Mouse (Mus musculus): ENCODE results near the gene Kdelc2. TPM values are rescaled to one million over a fixed set of nuclear protein-coding genes. Genes with fewer than 3 reads are reported as not detected.

Gene Kdelc2
- total RNA-seq, 1 experiment from 2014 or later = 11.8 TPM

DNA sequence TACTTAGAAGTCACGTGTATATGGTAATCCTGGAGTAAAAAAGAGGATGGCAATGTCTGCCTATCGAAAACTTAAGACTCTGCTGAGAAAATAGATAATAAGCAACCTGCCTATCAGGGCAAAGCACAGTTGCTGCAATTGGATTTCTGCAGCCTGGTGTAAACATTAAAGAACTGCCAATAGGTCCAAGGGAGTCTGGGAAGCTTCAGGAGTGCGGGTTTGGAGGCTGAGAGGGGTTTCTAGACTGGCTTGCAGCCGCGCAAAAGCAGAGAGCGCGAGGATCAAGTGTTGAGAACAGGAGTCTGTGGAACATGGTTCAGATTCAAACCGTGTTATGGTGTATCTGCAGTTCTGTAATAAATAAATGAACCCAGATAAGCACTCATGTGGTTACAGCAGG, 1.0 kb downstream of the Kdelc2 start:
- no peak for DNase-seq

DNA sequence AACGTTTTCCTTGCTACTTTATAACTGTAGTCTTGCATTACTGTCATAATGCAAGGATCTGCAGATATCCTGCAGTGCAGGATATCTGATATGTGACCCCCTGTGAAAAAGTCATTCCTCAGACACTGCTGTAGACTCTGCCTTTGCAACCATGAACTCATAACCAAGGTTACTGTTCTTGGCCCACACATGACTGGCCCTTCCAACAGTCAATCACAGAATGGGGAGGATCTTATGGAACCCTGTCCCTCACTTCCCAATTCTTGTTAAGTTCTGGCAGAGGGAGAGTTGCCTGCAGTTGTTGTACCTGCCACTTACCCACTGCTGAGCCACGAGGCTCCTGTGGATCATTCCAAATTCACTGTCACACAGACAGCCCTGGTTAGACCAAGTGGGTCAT, 3.6 kb downstream of the Kdelc2 start:
- DNase-seq = no peak

DNA sequence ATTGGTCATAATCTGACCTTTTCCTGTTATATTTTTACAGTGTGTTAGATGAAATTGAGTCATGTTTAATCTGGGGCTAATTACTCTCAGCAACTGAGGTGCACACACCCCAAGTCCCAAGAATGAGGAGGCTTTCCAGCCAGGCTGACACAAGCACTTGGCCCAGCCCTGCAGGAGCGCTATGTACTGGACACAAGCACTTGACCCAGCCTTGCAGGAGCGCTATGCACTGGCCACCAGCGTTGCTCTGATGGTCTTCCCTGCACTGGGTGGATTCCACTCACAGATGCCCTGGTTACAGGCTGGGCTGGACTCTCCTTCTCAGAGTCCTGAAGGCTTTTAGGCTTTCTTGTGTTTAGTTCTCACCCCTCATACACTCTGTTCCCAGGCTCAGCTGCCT, 5.3 kb downstream of the Kdelc2 start:
- no peak for DNase-seq

DNA sequence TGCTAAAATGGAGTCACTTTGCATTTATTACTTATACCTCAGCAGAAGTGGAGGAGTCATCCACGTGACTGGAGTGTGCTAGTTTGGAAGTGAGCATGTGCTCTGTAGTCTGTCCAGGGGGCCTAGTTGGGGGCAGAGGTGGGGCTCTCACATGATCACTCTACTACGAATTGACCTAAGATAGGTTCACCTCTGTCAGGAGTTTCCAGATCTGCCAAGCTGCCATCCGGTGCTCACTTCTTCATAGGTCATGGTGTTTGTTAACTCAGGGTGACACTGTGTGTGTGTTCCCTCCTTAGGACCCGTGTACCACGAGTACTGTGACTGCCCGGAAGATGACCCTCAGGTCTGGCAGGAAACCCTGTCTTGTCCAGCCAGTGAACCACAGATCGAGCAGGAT, 6.3 kb downstream of the Kdelc2 start:
- DNase-seq = no peak

DNA sequence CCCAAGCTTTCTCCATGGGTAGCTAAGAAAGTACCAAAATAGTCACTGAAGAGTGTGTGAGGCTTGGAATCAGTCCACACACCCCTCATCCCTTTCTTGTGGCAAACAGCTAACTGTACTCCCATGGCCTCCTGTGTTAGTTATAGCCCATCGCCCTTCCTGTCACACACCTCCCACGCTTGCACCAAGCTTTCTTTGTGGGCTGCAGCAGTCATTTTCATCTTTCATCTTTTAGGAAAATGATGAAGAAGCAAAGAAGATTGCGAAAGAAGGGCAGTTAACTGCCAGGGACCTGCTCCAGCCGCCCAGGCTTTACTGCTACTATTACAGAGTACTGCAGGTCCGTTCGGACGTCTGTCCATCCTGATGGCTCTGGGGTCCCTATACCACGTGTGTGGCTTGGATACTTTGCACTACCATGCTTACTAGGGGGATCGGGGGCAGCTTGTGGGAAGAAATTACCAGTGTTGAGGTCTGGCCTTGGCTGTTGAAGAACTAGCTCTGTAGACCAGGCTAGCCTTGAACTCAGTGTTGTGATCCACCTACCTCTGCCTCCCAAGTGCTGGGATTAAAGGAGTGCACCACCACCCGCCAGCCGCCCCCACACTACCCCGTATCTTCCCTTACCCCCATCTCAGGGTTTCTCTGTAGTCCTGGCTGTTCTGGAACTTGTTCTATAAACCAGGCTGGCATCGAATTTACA, 14.0 kb downstream of the Kdelc2 start:
- no peak for DNase-seq

DNA sequence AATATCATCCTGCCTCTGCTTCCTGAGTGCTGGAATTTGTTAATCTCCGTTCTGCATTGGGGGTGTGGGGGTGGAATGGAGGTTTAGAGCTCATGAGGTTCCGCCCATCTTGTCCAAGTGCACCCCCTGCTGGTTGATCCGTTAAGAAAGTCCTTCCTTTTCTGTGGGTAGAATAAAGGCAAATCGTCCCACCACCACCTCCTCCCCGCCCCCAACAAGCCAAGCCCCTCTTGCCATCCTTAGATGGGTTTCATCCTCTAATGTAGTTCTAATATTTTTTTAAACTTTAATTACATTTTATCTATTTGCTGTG, 14.5 kb downstream of the Kdelc2 start:
- DNase-seq = peak; percentile 68

DNA sequence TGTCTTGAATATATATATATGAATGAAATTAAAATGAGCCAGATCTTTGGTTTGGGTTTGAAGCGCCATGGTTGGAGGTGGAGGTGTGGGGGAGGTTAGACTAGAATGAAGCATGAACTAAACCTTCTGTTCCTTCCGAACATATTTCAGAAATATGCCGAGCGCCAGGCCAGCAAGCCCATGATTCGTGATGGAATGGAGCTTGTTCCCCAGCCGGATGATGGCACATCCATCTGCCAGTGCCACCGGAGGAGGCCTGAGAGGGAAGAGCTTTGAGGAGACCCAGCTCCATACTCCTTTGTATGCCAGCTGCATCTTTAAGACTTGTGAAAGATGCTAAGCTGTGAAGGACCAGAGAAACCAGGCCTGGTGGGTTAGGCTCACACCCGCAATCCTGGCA, 15.7 kb downstream of the Kdelc2 start:
- DNase-seq = no peak

DNA sequence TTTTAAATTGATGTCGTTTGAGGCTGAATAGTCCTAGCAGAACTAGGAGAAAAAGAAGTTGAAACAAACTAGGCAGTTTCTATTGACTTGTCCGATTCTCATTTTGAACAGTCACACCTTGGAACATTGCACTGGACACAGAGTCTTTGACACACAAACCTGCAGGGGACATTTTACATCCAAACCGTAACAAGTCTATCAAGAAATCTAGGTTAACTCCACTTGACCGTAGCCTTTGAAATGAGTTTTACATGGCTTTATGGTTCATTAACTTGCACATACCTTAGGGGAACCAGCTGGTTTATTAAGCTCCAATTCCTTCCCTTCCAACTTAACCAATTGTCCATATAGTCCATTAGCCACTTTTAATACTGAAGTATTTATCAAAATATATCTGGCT, 16.9 kb downstream of the Kdelc2 start:
- no peak for DNase-seq

DNA sequence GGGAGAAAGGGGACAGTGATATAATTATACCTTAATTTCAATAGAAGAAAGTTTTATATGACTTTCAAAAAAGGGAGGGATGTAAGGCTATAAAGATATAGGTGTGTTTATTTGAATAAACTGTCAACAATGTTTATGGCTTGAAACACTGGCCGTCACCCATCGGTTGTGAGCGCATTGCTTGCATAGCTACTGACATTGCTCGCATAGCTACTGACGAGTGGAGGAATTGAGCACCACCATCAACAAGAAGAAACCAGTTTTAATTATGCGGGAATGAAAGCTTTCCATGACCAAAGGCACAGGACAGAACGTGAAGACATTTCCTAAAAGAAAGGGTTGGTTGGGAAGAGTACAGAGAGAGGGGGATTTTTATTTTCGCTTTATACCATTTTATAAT, 17.3 kb downstream of the Kdelc2 start:
- no peak for DNase-seq

DNA sequence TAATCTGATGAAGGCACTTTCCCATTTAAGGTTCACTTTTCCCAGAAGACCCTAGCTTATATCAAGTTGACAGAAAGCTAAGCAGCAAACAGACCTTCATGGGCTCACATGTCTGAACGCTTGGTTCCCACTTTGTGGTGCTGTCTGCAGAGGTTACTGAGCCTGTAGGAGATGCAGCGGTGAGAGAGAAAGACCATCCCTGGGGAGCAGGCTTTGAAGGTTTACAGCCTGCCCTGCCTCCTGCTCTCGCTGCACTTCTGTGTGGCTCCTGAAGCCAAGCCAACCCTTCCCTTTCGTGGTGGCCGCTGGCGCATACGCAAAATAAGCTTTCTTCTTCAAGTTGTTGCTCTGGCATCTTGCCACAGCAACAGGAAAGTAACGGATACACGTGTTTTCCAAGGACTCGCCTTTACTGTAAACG, 18.5 kb downstream of the Kdelc2 start, which contains the start of gene 4930550C14Rik:
Gene 4930550C14Rik, plus strand, starts transcription at position 35 of the 421 bp plus-strand sequence.
- DNase-seq = peak; percentile 45

DNA sequence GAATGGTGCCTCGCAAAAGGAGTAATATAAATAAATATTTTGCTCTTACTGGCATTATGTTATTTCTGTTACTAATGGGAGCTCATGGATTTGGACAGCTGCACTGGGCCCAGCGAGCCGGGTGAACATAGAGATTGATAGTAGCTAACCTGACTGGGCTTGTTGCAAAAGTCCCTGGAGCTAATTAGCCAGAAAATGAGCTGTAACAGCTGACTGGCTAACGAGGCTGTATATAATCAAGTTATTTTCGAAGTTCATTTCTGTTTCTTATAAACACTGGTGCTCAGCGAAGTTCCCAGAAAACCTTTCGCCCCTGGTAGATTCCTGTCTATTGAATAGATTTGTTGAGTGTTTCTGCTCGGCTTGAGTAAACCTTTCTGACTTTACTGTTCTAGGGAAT, 19.2 kb downstream of the Kdelc2 start:
- DNase-seq = no peak

DNA sequence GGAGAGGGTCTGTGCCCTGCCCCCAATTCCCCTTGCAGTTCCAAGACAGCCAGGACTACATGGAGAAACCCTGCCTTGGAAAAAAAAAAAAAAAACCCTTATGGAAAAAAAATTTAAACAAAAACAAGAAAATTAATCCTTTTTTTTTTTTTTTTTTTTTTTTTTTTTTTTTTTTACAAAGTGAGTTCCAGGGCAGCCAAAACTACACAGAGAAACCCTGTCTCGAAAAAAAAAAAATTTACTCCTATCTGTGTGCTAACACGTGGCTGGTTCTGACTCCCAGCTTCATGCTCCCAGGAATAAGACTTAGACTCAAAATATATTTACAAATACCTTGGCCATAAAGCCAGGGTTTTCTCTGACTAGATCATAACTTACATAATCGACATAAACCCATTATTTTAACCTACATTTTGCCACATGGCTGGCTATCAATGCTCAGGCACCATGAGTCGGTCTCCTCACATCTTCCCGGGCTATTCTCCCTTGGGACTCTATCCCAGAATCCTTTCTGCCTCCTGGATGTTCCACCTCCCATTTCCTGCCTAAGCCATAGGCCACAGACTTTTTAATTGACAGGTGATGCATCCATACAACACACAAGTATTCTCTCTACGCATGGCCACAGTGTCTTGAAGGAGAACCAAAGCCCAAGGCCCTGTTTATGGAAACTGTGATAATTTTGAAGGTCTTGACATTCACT, 20.4 kb downstream of the Kdelc2 start:
- no peak for DNase-seq

DNA sequence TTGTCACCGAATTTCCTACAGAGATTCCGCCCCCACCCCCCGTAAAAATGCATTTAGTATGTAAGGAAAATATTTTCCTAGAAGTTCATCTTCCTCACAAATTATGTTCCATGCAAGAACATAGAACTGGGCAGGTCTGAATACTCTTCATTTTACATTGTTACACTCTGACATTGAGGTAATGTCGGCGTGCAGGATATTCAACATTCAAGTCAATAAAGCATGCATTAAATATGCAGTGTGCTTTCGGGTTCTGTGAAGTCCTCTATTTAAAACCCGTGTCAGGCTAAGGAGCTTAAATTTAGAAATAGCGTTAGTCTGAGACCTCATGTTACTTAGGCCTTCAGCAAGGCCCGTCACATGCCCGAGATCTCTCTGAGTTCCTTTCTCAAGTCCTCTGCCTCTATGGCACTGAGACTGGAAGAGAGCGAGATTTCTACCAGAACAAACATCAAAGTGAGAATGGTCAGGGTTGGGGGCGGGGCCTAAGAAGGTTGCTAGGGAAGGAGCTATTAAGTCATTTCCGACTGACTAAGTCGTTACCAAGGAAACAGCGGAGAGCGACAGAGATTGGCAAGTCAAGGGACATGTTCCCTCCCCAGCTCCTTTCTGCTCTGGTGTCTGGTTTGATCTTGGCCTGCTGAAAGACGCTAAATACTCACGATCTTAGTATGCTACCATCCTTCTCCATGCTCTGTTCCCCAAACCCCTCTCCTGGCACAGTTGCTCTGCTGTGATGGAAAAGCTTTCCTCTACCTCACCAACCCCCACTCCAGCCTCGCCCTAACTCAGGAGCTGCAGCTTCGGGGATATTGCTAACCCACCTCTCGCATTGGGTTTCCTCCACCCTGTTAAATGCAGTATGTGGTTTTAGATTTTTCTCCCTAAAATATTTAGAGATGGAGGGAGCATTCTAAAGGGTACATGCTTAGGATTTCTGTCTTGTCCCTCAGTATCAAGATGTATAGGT, 21.2 kb downstream of the Kdelc2 start:
- DNase-seq = peak; percentile 80

DNA sequence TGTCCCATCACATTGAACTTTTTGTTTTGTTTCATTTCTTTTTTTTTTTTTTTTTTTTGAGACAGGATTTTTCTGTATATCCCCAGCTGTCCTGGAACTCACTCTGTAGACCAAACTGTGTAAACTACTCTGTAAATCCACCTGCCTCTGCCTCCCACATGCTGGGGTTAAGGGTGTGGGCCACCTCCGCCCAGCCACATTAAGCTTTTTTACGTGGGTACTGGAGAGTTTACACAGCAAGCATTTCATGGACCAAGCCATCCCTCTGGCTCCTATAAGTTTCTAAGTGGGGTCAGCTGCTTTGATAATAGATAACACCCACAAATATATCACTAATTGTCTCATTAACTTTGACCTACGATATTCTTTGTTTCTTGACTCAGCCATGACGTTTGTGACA, 24.7 kb downstream of the Kdelc2 start:
- DNase-seq = no peak

DNA sequence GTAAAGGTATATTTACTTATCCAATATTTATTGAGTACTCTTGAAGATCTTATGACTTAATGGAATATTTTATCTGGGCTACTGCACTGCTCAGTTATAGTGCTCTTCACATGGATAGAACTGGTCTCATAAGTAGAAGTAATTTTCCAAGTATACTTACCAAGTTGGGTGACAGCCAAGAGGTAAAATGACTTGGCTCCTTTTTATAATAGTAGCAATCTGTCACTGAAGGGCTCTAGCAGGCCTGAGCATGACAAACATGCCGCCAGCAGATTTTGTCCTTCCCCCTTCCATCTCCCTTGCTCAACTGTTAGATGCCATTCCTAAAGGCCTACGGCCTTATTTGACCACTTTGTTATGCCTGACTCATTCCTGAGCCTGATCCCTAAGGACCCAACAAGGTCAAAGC, 25.1 kb downstream of the Kdelc2 start:
- DNase-seq = no peak

DNA sequence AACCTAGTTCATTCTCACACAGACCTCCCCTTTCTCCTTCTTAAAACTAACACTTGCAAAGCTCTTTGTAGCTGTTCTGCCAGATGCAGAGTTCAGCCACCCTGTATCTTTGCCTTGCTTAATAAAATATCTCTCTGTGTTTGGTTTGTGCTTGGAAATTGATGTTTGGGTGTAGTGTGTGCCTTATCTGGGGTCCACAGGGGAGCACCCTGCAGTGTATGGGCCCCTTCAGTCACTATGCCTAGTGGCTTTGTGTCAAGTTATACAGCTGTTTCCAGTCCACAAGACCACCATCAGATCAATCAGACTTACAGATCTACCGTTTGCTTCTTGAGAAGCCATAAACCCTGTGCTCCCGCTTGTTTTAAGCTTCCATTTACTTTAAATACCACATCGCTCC, 25.6 kb downstream of the Kdelc2 start:
- DNase-seq = no peak

DNA sequence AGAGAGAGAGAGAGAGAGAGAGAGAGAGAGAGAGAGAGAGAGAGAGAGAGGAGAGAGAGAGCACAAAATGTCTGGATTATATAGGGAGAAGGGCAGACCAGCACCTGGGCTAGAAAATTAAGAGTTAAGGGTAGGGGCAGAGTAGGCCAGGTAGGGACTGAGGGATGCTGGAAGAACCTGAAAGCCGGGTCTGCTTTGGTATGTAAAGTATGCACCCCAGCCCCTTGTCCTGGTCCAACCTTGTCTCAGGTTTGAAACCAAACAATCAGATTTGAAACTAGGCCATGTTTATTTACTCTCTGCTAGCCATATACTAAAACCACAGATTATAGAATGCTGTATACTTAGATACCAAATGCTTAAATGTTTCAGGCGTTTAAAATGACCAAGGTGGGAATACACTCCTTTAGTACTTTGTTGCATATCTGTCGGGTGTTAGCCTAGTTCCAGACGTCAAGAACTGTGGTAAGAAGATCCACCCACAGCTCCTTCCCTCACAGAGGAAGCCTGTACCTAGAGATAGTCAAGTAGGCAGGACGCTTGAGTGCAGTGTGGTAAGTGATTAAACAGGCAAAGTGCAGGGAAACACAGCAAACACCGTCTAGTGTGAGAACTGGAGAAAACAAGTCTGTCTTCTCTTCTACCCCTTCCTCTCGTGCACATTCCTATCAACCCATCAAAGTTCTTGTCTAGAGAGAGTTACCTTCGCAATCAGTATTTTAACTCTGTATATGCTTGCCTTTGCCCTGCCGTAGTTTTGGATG, 38.5 kb downstream of the Kdelc2 start:
- DNase-seq = no peak

DNA sequence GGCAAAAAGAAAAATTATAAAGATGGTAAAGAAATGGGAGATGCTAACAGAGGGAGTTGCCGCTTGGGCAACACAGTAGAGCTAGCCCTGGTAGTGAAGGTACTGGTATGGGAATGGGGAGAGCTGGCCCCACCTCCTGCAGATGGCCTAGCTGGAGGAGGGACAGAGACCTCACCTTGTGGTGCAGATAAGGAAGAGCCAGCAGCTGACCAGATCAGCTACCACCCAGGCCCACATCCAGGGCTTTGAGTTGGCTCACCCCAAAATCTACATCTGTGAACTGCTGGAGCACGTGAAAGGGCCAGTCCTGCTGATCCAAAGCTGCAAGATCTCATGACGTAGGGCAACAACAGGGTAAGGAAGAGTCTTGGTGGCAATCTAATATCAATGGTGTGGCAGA, 42.9 kb downstream of the Kdelc2 start:
- no peak for DNase-seq

DNA sequence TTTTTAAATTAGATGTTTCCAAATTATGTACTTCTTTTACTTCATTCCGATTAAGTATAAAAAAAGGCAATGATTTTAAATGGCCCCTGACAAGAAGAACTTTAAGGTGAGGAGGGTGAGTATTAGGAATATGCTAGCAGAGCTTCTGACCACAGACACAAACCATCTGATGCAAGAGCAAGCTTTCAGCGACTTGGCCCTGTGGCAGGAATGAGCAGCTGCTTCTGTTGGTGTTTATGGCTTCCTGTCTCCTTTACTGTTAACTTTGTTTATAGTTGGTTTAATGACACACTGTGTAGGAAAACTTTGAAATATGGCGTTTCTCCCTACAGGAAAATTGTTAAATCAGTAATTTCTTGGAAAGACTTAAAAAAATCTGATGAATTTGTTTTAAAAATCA, 43.8 kb downstream of the Kdelc2 start:
- no peak for DNase-seq

DNA sequence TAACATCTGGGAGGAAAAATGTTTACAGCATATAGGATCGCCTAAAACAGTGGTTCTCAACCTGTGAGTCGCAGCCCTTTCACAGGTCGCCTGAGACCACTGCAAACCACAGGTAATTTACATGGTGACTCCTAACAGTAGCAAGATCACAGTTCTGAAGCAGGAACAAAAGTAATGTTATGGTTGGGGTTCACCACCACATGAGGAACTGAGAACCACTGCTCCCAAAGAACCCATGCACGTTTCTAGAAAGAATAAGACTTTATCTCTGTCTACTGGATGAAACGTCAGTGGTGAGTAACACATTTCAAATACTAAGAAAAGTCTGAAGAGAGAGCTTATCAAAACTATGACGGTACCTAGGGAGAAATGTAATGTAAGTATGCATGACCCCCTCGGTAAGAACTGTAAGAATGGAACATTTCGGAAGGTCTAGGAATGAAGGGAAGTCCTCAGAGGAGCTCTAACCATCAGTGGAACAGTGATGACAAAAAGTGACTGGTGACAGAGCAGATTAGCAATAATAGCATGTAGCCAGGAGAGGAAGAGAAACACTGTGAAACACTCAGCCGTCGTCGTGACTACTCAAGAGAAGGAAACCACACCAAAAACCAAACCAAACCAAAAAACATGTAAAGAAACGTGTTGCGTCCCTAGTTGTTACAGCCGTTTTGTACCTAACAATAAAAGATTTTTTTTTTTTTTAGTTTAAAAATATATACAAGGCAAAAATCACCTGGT, 52.2 kb downstream of the Kdelc2 start:
- no peak for DNase-seq

DNA sequence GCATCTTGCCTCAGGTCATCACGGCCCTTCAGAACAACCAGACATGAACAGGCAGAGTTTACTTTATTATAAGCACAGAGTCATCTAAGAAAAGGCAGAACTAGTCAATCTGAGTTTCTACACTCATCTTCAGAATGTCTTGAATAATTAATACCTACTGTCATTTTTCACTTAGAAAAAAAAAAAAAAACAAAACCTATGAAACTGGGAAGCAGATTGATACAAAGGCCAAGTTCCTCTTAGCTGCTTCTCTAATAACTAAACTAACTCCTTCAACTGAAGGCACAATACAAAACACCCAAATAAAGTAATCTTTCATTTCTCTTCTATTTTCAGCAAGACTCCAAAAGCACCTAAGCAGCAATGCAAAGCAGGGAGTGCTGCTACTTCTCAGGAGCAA, 66.8 kb downstream of the Kdelc2 start:
- DNase-seq = no peak

Data from adrenal gland, postnatal 25 days (tissue).